Mouse (Mus musculus) cerebellum, adult 8-10 months (tissue): ENCODE measurements around the gene Adamtsl1.
A peak's percentile ranks its signal among the peaks of the same experiment; 100 is the strongest.

Source experiments
- DNase-seq: peaks from one replicate; pipeline ENCODE4 v3.0.0; 2022

Adamtsl1 gene

DNA sequence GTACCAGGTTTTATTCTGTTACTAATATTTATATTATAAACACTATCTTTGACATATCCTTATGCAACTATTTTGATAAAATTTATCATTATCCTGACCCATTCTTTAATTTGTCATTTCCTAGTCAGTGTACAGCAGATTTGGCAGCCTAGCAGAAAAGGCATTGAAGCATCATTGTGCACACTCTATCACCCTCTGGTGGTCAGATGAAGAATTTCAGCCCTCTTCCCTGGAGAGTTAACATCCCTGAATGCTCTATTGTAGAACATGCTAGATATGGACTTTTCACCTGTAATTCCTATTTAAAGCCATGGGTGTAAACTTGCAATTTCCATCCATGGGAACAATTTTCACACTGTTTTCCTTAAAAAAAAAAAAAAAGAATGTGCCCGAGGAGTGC, 305.2 kb downstream of the Adamtsl1 start:
- DNase-seq, result peak; percentile 51

DNA sequence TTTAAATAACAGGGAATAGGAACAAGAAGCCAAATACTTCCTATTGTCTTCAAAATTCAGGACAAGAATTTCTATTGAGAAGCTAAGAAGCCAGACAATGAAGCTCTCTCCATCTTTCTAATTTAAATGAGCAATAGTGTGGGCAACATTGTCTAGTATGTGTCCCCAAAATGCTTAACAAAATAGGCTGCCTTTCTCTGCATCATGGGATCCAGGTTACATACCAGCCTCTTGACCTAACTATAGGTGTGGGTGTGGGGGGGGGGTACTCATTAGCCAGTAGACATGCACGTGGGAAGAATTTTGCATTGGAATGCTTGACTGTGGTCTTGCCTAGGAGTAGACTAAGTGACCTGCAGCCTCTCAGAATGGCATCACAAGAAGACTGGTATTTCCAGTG, 305.9 kb downstream of the Adamtsl1 start:
- DNase-seq, result no peak

DNA sequence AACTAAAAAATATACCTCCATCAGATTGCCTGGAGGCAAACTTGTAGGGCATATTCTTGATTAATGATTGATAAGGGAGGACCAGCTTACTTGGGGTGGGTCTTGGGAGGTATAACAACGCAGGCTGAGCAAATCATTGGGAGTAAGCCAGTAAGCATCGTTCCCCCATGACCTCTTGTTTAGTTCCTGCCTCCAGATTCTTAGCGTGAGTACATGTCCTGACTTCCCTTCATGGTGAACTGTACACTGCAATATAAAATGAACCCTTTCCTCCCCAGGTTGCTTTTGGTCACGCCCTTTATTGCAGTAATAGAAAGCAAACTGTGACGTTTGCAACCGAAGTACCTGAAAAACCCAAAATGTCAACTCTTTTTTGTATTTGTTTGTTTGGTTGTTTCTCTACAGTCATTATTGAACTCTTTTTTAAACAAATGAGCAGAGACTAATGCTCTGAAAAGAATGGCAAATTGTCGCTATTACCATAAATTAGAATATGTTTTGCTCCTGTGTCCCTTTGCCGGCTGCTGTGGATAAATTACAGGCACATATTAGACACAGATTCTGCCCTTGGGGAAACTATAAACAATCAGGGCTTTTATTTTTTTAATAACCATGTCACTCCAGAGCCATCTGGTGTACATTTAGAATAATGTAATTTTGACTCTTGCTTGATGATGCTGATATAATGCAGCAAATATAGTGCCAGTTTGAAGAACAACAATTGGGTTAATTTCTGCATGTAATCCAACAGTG, 310.2 kb downstream of the Adamtsl1 start:
- no peak for DNase-seq

DNA sequence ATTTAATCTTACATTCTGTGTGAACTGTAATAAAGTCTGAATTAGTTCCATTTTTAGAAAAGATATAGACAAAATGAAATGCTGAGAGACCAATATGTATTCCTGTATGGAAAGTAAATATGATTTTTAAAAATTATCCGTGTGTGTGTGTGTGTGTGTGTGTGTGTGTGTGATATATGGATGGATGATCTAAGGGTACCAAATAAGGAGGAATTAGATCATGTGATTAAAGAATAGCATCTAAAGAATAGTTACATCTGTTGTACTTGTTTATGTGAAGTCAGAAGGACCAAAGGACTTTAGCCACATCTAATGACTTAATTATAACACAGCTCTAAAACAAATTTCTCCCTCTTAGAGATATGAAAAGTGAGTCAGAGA, 310.7 kb downstream of the Adamtsl1 start:
- DNase-seq, result no peak

- peak; percentile 37 for DNase-seq
Observed at GRCm38 (mm10) chr4:85837058-85837457, 323.1 kb downstream of the Adamtsl1 start.

- DNase-seq, result peak; percentile 47
Observed at GRCm38 (mm10) chr4:85837532-85837965, 323.6 kb downstream of the Adamtsl1 start.

DNA sequence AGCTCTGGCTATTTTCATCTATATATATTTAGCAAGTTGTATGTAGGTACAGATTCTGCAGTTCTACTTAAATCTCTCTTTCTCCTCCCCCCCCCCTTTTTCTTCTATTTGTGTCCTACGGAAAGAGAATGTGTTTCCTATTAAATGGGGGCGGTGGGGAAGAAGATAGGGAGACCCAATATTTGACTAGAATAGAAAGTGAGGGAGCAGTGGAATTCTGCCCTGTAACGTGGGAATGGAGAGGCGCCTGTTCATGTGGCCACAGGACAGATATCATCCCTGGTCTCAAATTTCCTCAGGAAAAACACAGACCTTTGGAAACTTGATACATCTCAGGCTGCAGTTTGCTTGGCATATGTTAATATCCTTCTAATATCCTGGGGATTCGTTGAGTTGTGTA, 324.1 kb downstream of the Adamtsl1 start:
- no peak for DNase-seq

GRCm38 (mm10) chr4:85842113-85842512, 328.1 kb downstream of the Adamtsl1 start:
- DNase-seq, result peak; percentile 69

- DNase-seq, result peak; percentile 27
Observed at GRCm38 (mm10) chr4:85844381-85844780, 330.4 kb downstream of the Adamtsl1 start.

- DNase-seq, result no peak
Observed at GRCm38 (mm10) chr4:85845931-85846330, 332.0 kb downstream of the Adamtsl1 start.

DNA sequence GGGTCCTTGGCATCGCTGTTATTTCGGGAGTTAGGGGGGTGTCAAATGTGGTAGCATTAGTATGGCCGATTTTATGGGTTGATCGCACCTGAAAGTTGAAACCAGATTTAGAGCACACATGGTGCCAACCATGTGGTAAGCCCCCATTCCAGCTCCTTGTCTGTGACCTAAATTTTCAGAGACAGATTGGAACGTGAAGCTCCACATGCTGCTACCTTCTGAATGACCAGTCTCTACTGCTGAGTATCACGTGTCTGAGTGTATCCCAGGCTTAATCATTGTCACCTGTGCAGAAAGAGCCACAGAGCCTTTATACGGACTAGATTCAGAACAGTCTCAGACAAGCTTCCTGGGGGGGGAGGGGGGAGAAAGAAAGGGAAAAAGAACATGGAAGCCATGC, 339.4 kb downstream of the Adamtsl1 start:
- DNase-seq, result no peak

- no peak for DNase-seq
Observed at GRCm38 (mm10) chr4:85854507-85854906, 340.5 kb downstream of the Adamtsl1 start.

DNA sequence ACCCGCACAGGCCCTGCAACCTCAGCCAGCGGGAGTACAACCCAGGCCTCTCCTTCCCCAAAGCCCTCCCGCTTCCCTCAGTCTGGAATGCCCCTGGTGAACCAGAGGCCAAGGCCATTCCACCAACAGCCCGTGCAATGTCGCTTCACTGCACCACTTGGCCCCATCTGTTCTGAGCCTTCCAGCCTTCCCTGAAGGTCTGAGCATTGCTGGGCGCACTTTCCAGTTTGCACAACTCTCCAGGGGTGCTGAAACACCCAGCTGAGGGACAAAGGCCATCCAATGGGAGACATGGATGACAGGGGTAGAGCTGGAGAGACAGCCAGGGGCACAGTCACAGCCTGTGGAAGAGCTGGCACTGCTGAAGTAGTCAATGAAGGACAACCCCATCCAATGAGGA, 365.4 kb downstream of the Adamtsl1 start:
- DNase-seq, result no peak

DNA sequence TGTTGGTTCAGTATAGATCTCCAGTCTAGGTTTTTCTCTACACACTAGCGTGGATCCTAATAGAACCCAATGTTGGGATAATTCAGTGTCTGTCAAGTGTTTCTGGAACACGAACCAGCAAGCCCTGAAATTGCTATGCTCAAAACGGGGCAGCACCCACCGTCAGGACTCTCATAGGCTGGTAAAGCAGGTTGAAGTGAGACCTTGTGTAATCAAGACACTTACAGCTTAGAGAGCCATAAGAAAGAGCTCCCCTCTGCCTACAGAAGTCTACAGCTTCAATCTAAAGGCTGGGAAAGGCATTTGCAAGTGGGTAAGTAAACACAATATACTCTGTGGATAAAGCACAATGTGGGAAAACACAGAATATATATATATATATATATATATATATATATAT, 367.3 kb downstream of the Adamtsl1 start:
- DNase-seq, result no peak

- DNase-seq, result no peak
Observed at GRCm38 (mm10) chr4:85884031-85884430, 370.1 kb downstream of the Adamtsl1 start.

DNA sequence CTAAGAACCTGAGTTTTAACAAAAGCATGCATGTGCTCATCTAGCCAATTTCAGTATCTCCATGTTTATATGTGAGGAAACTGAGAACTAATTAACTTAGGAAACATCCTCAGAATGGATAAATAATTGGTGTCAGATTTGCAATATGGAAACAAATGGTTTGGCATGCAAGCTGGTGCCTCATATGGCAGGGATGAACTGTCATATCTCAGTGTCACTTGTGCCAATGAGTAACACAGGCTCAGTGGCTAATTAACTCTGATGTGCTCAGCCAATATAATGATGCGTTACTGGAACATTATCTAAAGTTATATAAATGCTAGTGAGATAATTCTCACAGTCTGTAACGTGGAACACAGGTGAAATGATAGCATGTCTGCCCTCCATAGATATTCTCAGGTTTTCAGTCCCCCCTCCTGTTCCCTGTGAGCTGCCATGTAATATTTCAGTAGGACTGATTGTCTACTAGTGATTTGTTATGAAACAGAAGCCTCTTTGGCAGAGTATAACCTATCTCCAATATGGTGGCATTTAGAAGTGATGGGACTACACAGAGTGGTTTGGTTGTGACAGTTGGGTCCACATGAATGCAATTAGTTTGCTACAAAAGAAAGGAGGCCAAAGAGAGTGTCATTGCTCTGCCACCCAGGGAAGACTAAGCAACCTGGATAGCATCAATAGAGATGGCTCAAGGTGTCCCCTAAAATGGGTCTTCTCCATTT, 376.1 kb downstream of the Adamtsl1 start:
- DNase-seq, result no peak

DNA sequence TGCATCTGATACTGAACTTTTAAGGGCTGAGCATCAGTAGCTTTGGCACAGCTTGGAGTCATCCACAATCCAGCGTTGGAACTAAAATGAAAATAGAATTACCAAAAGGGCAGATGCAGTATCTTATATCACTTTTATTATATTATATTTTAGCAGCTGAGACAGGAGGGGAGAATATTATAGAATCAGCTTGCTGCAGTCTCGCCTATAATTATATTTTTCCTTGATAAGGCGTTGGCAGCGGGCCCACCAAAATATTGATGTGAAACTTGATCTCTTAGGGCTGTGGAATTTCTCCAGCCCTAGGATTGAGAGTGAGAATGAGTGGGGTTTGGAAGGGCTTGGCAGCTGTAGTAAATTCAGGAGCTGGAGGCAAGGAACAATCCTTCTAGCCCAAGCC, 387.3 kb downstream of the Adamtsl1 start:
- DNase-seq, result no peak

GRCm38 (mm10) chr4:85904217-85904616, 390.2 kb downstream of the Adamtsl1 start:
- no peak for DNase-seq

- DNase-seq, result no peak
Observed at GRCm38 (mm10) chr4:85916034-85916433, 402.1 kb downstream of the Adamtsl1 start.

- no peak for DNase-seq
Observed at GRCm38 (mm10) chr4:85918366-85918765, 404.4 kb downstream of the Adamtsl1 start.

DNA sequence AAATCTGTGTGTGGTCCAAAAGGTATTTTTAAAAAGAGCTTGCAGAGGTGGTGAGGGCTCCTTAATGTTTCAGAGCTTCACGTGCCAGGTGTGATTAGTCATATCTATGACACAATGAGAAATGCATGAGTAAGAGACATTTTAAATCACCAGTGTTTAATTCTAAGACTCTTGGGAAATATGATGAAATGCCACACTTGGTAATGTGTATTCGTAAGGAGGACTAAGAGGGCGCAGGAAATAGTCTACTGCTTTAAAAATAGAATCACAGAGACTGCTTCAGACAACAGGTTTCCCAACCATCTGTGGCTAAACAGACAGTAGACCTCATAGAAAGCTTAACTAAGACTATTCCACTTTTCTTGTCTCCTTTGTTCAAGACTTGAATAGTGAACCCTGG, 406.5 kb downstream of the Adamtsl1 start:
- no peak for DNase-seq

DNA sequence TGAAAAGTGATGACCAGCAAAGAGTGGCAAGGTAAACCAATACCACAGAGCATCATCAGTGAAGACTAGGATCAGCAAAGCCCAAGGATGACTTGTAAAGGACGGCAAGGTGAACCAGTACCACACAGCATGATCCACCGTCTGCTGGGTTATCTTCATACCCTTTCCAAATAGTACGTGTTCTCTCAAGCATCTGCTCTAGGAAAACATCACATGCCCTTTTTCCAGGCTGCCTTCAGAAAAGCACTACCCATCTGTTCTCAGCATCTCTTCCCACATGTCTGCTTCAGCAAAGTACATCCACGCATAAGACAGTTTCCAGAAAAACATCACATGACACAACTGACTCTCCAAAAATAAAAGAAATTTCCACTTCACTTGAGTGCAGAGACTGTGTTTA, 408.8 kb downstream of the Adamtsl1 start:
- no peak for DNase-seq

DNA sequence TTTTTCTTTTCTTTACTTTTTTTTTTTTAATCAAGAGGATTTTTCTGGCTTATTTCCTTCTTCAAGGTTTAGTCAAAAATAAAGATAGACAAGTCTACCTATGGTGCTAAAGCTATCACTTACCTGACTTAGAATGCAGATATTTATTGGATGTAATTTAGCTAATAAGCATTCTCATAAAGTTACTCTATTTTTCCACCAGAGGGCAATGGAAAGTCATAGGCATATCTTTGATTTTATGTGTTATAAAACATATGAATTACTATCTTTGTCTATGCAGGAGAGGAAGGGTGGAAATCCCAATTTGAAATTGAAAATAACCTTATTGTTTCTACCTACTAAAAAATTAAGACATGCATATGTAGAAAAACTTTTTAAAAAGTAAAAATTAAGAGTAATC, 418.2 kb downstream of the Adamtsl1 start:
- no peak for DNase-seq

DNA sequence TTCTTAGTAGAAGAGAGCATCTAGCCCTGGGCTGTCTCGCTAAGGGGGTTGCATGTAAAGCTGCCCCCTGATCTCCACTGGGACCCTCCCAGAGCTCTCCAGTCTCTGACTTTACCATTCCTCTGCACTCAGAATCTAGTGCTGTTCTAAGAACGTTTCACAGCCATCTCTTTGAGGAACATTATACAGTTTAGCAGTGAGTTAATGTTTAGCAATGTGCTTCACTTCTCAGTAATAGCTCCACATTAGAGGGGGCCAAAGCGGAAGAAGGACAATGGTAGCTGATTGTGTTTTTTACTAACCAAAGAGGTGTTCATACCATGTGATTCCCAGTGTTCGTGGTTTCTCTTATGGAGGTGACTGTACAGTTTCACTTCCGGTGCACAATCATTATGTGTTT, 425.5 kb downstream of the Adamtsl1 start:
- no peak for DNase-seq

DNA sequence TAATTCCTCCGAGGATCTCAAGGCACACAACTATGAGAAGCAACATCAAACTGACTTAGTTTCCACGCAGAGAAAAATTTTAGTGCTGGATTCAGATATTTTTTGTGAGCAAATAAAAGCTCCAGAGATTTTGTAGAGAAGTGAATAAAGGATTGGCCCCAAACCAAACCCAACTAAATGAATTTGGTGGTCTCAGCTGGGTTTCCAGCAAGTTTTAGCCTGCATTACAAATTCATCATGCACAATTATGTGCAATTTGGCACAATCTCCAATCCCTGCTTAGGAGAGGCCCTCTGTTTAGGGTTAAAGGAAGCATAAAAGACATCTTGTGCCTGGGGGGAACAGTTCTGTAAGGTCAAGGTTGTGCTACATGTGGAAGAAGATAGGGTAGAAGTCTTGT, 427.9 kb downstream of the Adamtsl1 start:
- no peak for DNase-seq
